Mouse (Mus musculus) embryo, embryonic 11 days (tissue): Measurements from ENCODE around the gene Slc25a21.

Experiments
- DNase-seq: peaks from one replicate; pipeline ENCODE4 v3.0.0-alpha.2; 2015

The Slc25a21 gene

DNA sequence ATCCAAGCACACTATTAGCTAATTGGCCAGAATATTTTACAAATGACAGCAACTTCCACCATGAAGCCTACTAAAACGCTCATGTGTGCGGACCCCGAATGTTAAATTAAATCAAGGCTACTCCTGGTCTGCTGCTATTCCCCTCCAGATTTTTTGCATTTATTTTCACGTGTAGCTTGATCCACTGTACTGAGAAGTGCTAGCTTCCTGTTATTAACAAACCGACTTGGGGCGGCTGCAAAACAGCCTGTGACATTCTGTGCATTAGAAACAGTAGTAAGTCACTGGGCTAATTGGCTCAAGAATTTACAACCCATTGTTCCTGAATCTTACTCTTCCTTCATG, 478.6 kb downstream of the Slc25a21 start:
- peak; percentile 26 for DNase-seq

DNA sequence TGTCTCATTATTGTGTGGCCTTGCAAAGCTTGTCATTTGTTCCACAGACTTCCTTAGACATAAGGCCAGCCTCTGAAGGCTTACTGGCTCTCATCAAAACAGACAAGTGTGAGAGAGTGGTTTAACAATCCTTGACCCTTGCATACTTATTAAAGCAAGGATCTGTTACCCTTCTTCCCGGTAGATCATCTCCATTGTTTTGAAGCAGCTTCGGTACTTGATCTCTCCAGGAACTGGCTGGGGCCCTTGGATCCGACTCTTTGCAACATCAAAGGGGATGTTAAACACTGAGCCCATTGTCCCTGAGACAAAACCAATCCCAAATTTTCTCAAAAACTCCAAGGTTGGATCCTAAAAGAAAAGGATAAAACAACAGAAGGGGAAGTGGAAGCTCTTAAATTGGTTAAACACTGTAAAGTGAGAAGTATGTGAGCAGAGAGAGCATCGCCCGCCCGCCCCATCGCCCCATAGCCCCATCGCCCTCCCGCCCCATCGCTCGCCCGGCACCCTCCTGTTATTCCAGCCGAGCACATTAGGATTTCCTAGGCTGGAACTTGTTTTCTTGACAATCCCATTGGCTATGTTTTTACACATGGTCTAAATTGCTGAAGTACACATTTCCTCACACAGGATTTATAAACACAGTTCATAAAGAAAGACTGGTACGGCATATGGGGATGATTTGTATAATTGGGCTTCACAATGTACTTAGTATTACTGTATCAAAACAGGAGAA, 479.1 kb downstream of the Slc25a21 start:
- peak; percentile 52 for DNase-seq

DNA sequence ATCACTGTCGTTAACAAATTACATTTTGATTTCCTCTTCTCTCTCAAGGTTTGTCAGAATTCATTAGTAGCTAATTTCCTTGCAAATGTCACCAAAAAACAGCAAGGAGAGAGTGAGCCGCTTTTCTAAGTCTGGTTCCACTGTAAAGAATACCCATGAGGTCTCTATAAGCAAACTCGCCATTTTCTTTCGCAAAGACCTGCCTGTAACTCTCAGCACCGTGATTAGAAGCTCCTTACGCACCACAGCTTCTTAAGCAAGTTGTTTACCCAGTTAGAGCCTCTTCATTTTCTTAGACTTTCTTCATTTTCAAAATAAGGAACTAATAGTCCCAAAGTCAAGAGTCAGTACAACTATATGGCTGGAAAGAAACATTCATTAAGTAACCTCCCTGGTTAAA, 496.3 kb downstream of the Slc25a21 start:
- DNase-seq, result no peak

DNA sequence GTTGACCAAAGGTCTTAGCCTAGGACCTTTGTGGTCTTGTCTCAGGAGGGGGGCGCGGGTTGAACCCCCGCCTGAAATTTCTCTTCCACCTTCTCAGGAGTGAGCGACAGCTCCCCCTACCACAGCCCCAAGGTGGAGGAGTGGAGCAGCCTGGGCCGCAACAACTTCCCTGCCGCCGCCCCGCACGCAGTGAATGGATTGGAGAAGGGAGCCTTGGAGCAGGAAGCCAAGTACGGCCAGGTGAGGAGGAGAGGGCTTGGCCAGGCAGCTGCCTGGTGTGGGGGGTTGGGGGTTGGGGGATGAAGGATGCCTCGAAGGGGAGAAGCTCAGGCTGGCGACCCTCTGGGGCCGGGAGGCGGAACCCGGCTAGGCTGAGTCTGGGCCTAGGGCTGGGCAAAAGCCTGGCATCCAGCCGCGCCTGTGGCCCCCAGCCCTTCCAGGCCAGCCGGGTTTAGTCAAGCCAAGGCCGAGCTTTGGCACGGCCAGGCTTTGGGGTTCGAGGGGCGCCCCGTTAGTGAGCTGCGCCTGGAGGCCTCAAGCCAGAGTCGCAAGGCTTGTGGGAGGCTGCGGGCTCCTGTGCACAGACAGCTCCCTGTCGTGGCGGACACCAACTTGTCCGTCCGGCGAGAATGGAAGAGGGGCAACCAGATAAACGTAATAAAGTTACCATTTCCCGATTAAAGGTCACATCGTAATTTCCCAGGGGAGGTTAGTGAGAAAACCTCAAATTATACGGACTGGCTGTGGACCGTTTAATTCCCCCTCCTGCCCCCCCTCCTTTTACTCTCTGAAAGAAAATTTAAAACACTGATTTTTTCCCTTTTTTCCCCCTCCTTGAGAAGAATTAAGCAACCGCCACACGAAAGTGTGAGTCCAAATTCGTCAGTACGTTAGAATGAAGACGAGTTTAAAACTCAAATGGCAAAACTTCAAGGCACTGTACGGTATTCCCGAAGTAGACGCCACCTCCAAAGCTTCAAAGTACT, 497.1 kb downstream of the Slc25a21 start:
- peak; percentile 53 for DNase-seq

DNA sequence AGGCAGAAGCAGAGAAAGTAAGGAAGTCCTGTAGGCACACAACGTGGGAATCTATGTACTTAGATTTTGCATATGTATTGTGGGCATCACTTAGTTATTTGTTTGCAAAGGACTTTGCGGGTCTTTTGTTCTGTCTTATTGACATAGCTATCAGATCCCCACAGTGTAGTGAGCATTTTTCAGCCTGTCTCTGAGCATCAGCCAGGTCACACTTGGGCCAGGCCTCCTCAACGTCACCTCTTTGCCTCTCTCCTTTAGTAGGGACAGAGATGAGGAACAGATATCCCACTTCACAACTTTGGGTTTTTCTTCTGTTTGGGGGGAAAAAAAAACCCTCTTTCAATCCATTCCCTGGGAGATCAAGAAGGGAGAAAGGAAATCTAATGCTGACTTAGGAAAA, 497.9 kb downstream of the Slc25a21 start:
- no peak for DNase-seq

DNA sequence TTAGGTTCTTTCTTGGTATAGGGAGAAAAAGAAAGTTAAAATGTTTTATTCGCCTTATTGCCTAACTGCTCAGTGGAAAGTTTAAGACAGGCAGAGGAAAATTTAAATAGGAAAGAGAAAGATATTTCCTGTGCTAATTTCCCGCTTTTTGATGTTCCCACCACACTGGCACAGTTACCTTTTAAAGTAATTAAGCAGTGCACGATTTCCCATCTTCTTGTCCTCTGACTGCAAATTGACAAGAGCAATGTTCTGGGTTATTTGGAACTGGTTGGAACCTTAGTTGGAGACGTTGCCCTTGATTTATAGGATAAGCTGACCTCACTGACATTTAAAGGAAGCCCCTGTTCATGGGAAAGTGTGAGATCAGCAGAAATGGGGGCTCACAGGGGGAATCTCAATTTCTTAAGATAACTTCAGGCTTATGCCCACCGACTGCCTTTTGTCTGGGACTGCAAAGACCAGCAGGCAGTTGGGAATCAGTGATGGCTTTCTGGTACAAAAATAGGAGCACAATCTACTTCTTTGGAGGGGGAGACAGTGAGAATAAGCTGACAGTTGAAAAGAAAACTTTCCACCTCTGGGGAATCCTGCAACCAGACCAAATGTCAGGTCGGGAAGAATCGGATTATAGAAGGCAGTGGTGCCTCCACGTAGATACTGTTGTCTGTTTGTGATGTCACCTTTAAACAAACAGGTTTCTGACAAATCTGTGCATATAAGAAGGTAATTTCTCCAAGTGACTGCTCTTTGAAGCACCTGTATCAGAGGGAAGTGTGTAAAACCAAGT, 498.9 kb downstream of the Slc25a21 start:
- DNase-seq, result no peak

DNA sequence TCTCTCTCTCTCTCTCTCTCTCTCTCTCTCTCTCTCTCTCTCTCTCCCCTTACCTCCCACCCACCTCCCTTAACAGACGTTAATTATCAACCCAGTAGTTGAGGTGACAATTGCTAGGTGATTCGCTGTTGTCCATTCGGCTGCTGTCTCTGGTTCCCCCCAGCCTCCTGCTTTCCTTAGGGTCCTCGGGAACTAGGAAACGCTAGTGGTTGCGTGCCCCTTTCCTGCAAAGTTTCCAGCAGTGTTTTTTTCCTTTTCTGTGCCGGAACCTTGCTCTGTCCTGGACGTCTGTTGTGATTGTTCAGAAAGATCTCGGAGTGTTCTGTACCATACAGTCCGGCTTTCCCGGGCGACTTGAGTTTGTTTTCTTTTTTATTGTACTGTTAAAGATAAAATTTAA, 499.5 kb downstream of the Slc25a21 start:
- DNase-seq, result no peak

DNA sequence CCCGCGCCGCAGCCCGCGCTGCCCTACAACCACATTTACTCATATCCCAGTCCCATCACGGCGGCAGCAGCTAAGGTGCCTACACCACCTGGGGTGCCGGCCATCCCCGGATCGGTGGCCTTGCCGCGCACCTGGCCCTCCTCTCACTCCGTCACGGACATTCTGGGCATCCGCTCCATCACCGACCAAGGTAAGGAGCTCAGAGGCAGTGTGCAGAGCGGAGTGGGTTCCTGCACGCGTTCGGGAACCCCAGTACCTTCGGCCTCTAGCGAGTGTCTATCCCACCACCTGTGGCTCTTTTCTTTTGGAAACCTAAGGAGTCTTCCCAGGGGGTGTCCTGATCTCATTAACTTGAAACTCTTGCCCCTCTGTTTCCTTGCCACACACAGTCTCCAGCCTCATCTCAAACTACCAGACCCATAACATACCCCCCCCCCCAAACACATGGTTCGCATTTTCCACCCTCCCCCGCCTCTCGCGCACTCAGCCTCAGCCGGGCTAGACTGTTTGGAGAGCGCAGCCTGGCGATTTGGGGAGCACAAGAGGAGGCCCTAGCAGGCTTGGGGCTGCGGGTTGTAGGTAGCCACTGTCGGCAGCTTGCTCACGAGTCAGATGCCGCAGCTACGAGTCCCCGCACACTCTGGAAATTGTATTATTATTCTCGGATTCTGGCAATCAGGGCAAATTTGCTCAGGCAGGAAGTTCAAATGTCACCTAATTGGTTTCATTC, 500.1 kb downstream of the Slc25a21 start:
- peak; percentile 76 for DNase-seq

DNA sequence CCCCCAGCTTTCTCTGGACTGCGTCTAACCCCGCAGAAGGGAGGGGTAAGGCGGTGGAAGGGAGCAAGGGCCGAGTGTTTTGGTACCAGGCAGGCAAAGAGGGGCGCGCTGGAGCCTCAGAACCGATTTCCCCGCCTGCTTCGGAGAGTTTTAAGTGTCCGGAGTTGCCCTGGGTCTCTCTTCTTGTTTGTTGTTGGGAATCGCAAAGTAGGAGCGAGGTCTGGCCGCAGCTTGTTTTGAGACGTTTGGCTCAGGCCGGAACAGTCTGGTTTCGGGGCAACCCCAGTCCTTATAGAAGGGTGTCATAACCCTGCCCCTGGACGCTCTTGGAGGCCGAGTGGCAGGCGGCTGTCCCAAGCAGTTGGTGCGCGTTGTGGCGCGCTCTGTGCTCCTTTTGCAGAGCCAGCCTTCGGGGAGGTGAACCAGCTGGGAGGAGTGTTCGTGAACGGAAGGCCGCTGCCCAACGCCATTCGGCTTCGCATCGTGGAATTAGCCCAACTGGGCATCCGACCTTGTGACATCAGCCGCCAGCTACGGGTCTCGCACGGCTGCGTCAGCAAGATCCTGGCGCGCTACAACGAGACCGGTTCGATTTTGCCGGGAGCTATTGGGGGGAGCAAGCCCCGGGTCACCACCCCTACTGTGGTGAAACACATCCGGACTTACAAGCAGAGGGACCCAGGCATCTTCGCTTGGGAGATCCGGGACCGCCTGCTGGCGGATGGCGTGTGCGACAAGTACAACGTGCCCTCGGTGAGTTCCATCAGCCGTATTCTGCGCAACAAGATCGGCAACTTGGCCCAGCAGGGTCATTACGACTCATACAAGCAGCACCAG, 500.9 kb downstream of the Slc25a21 start:
- peak; percentile 73 for DNase-seq

DNA sequence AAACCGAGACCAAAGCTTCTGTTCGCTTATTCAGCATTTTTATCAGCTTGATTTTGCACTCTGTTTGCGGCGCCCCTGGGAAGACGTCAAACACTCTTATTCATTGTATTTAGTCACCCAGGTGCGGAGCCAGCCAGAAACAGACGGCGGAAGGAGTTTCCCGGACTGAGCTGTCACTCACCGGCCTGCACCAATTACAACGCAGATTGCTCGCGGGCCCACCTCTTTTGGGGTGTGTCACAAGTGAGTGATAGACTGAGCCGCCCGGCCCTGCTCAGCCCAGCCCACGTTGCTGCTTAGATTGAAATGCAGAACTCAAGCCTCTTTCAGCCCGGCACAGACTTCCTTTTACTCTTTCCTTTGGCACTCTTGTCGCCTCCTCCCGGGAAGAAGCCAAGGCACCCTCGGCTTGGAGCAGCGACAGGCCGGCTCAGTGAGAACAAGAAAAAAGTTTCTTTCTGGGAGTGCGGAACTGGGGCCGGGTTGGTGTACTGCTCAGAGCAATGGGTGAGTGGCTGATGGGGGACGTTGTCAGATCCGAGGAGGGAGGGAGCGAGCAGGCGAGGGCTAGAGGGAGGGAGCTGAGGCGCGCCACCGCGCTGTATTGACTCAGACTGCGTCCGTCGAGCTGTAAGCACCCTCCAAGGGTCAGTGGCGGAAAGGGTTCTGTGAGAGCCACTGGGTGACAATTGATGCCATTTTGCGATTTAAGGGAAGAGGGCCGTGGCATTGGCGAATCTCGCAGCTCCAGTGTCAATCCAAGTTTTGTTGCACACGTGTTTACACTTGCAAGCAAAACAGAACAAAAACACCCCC, 501.7 kb downstream of the Slc25a21 start:
- peak; percentile 94 for DNase-seq

DNA sequence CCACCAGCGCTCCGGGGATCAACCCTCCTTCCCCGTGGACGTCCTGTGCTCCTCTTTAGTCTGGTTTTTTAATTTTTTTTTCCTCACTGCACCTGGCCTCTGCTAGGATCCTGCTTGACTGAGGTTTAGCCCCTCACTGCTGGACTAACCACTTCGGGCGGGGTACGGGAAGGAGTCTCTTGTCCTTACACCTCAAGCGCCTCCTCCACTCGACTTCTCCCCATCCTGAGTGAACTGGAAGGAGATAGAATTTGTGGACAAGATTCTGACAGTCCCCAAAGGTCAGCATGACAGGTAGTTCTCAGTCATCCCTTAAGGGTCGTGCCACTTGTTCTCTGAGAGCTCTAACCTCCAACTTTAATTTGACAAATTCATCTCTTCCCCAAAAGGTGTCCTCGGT, 502.3 kb downstream of the Slc25a21 start:
- no peak for DNase-seq

DNA sequence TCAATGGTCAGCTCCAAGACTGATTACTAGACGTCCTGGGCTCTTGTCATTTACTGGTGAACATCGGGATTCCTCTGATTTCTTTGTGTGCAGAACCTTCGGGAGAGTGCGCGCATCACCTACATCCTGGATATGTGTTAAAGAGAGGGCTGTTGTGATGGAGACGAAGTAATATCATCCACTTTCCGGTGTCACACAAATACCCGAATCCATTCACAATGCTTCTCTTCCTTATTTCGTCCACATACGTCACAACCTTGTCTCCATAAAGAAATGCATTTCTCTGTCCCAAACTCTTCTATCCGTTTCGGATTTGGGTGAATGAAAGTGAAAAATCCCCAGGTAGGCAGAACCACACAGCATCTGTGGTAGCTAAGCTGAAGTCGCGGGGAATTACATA, 502.9 kb downstream of the Slc25a21 start:
- no peak for DNase-seq

DNA sequence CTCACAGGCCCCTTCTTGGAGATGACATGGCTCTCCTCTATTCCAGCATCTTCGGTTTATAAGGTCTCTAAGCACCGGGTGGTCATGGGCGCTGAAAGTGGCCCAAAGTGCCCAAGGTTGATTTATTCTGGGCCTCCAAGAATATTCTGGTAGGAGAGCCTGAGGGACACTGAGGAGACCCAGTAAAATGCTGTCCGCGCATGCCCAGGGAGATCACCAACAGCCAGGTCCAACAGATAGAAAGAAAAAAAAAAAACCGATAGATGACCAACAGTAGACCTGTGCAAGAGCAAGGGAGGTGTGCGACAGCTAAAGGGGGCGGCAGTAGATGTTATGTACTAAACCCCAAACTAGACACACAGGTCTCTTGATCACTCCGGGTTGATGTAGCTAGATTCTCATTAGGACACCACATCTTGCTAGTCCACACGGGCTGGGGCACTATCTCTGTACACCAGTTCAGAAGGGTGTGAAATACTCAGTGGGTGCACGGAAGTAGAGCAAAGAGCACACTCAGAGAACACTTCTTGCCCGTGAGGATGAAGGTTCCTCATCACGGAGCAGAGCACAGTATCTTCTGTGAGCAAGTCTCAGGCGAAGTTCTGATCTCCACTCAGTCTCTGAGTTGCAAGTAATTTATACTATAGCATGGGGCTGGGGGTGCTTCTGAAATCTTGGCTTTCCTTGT, 503.7 kb downstream of the Slc25a21 start:
- no peak for DNase-seq

DNA sequence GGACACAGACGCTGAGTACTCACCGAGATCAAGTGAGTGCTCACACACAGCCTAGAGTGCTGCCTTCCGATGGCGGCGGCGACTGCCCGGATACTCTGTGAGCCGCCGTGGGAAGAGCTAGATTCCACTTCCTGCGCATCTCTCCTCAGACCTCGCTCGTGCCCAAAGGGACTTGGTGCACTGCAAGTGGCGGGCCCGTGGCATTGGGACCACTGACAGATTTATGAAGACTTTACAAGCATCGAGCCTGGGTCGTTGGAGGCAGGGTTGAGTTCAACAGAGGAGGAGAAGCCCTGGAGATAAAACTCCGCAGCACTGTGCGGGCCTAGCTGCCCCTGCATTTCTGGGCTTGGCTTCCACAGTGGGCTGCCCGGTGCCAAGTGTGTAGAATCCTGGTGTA, 504.7 kb downstream of the Slc25a21 start:
- DNase-seq, result peak; percentile 48

DNA sequence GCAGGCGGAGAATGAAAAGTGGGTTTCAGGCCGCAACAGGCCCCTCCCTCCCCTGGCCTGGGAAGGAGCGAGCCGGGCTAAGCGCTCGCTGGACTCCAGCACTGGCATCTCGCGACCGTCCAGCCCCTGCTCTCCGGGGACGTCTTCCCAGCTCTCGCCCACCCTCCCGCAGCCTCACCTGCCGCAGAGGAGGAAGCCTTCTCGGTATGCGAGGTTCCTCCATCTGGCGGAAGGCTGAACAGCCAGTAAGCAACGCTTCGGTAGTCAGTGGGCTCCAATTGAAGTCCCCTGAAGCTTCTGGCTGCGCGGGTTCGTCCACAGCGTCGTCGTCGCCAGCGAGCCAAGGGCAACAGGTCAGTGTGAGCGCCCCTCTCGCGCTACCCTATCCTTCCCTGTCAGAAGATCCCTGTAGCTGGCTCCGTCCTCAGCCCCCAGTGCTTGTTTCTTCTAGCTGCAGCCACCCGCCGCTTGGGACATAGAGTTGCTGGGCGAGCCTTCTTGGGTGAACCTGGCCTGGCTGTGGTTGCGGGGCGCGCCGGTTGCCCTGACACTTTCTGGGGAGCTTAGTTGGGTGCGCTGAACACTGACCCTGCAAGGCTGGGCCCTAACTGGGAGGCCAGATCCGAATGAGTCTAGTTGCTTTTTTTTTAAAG, 505.7 kb downstream of the Slc25a21 start, which contains the start of gene Pax9:
Pax9 (plus strand) TSS at position 341 of the 653 bp plus-strand sequence.
- peak; percentile 65 for DNase-seq

DNA sequence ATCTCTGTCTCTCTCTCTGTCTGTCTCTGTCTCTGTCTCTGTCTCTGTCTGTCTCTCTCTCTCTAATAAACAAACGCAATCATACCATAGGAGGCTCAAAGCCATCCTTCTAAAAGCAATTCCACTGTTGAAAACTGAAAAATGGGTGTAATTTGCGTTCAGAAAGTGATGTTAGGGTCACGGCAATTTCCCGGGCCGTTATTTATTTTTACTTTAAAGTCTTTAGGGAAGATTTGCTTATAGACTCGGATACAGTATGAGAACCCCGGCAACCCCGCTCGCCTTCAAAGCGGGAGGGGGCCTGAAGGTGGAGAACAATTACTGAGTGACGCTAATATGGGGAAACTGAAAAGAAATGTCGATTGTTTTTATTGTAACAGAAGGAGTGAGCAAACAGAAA, 506.3 kb downstream of the Slc25a21 start:
- no peak for DNase-seq

DNA sequence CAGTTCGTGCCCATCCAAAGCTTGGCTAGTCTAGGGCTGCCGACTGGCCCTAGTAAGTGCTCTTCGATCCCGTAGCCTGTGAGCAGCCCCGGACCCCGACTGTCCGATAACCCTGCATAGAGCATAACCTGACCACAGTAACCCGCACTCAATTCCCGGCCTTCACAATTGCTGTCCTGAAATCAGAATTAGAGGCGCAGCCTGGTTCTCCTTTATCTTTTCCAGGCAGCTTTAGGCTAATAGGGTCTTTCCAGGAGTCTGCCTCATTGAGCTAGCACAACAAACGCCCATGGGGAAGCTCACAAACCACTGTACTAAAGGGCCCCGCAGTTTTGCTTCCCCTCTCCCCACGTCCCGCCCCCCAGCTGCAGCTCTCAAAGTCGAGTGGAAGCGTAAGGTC, 506.9 kb downstream of the Slc25a21 start:
- DNase-seq, result no peak

DNA sequence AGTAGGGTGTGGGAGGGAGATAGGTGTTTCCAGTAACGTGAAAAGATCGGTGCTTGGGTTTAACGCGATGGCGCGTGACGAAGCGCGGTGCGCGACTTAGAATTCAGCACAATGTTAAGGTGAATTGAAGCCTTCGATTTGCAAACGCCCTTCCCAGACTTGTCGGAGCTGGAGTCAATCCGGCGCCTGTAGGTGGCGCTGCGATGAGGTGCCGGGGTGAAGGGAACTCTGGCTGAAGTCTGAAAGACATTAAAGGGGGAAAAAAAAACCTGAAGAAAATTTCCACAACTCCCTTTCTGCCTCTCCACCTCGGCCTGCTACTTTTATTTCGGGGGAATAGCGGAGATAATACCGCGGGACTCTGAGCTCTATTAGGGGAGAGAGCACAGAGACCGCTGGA, 507.5 kb downstream of the Slc25a21 start:
- peak; percentile 90 for DNase-seq

DNA sequence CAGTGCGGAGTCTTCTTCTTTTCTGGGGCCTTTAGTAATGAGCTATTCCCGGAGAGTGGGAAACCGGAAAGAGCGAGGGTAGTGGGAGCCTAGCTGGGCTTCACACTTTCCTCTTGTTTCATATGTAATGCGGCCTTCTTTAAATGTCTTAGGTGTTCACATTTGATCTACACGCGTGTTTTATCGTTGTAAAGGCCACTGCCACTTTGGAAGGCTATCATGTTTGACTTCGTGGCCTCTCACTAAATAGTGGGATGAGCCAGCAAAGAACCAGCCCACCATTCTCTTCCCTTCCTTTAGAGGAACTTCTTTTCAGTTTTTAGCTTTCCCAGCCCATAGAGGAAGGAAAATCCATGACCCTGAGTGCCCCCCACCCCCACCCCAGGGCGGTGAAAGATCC, 507.9 kb downstream of the Slc25a21 start:
- DNase-seq, result no peak
